Mouse (Mus musculus) forebrain, embryonic 16.5 days (tissue): ENCODE measurements around the gene Pmis2. TPM values are rescaled to one million over a fixed set of nuclear protein-coding genes. Genes with fewer than 3 reads are reported as not detected.
A peak's percentile ranks its signal among the peaks of the same experiment; 100 is the strongest.

Experiments used
- ATAC-seq: fragments of 200-750 bp; cut with Nextera tagmentation; 2 replicates; pipeline ENCODE4 v1.8.0; 2017; ENCODE audit warnings: mild to moderate bottlenecking, moderate library complexity
- H3K27ac ChIP-seq: fragments of 300-500 bp; sonication (generic); 2 replicates; pipeline ENCODE4 v1.5.1; 2014; ENCODE audit warnings: low read length, control low read depth
- H3K27me3 ChIP-seq: fragments of 300-500 bp; sonication (generic); replicated peaks from 2 replicates; pipeline ENCODE4 v1.6.1; 2014; ENCODE audit warnings: low read length; ENCODE audit not compliant: control insufficient read depth, insufficient read depth
- H3K36me3 ChIP-seq: fragments of 300-500 bp; sonication (generic); 2 replicates; pipeline ENCODE4 v1.6.1; 2014; ENCODE audit not compliant: control insufficient read depth, insufficient read depth
- H3K4me1 ChIP-seq: fragments of 300-500 bp; sonication (generic); replicated peaks from 2 replicates; pipeline ENCODE4 v1.6.1; 2014; ENCODE audit warnings: low read length; ENCODE audit not compliant: control insufficient read depth, insufficient read depth
- H3K4me2 ChIP-seq: fragments of 300-500 bp; sonication (generic); 2 replicates; pipeline ENCODE4 v1.6.1; 2014; ENCODE audit warnings: mild to moderate bottlenecking, low read length, control low read depth
- H3K4me3 ChIP-seq: fragments of 300-500 bp; sonication (generic); replicated peaks from 2 replicates; pipeline ENCODE4 v1.5.1; 2014; ENCODE audit warnings: mild to moderate bottlenecking, low read length, control low read depth
- H3K9ac ChIP-seq: fragments of 300-500 bp; sonication (generic); replicated peaks from 2 replicates; pipeline ENCODE4 v1.6.1; 2014; ENCODE audit warnings: low read depth, low read length, control low read depth
- H3K9me3 ChIP-seq: fragments of 300-500 bp; sonication (generic); 2 replicates; pipeline ENCODE4 v1.6.1; 2016; ENCODE audit warnings: low read length; ENCODE audit not compliant: control insufficient read depth
- WGBS: fragments of 180-500 bp; shearing (Covaris S2); extraction: QIAGEN DNeasy Blood & Tissue Kit; methylation state at CpG from one replicate; pipeline ENCODE4 v1.1.7; 2014; 5-methylcytosine and 5-hydroxymethylcytosine counted together
- polyA plus RNA-seq: library from polyadenylated mRNA; unstranded; fragments of >200 nt; fragmentation: Nextera tagmentation; extraction: Ambion mirVana; gene quantifications from 2 replicates; pipeline ENCODE4 v1.2.1, GENCODE M21; 2015

The Pmis2 gene
- polyA plus RNA-seq, 1 experiment from 2014 or later = not detected

DNA sequence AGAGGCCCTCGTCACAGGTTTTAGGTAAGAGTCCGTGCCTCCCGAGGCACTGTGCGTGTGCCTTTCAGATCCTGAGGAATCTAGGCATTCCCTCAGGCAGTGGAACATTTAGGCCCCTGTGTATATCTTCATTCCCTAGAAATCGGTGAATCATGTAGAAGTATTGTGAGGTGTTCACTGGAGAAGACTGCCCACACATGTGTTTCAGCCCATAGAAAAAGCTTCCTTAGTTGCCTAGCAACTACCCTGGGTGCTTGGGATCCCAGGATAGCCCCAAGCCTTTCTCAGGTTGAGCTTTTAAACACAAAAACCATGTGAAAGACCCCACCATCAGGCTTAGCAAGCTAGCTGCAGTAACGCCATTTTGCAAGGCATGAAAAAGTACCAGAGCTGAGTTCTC lies 16.9 kb upstream of the Pmis2 start:
- no peak overlapping the region for H3K4me2 ChIP-seq
- H3K4me3 ChIP-seq = no peak overlapping the region
- no peaks in the 10 kb centered on the region for H3K36me3 ChIP-seq
- H3K9ac ChIP-seq = no peak overlapping the region
- H3K4me1 ChIP-seq = no peaks in the 10 kb centered on the region
- WGBS = 72% methylated on average over 6 of the region's 6 CpGs
- no peak overlapping the region for H3K27ac ChIP-seq
- H3K9me3 ChIP-seq = no peaks in the 10 kb centered on the region
- peaks cover 5% of the 10 kb centered on the region for H3K27me3 ChIP-seq
- ATAC-seq = no peak

DNA sequence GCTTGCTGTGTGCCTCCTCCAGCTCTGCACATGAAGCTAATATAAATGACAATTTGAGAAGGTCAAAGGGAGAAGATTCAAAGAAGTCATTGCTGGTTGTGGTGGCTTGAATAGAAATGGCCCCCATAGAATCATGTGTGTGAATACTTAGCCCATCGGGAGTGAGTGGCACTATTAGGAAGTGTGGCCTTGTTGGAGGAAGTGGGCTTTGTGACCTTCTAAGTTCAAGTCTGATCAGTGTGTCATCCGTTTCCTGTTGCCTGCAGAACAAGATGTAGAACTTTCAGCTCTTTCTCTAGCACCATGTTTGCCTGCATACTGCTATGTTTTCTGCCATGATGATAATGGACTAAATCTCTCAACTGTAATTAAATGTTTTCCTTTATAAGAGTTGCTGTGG lies 12.0 kb upstream of the Pmis2 start:
- 76% methylated on average over 2 of the region's 2 CpGs for WGBS
- H3K9ac ChIP-seq = no peak overlapping the region
- ATAC-seq = no peak
- H3K4me1 ChIP-seq = no peaks in the 10 kb centered on the region
- H3K4me3 ChIP-seq = no peak overlapping the region
- no peak overlapping the region for H3K4me2 ChIP-seq
- H3K27ac ChIP-seq = no peak overlapping the region
- H3K36me3 ChIP-seq = no peaks in the 10 kb centered on the region
- H3K9me3 ChIP-seq = no peaks in the 10 kb centered on the region
- H3K27me3 ChIP-seq = peaks cover 5% of the 10 kb centered on the region

DNA sequence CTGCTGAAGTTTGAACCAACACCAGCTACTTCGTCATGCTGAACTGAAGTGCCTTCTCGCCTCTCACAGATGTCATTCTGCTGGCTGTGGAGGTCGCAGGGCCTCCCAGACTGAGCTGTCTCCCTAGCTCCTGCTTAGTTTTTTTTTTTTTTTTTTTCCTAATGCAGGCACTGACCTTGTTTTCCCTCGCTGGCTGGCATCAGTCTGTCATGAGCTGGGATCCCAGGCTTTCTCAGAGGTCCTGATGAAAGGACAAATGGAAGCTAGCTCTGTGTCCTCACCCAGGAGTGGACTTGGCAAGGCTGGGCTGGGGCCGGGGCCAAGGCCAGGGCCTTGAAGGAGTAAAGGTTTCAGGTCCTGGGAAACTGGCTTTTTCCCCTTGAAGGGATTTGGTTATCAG lies 10.5 kb upstream of the Pmis2 start:
- Histone ChIP-seq H3K4me3 (no peak overlapping the region), H3K27ac (no peak overlapping the region), H3K4me2 (no peak overlapping the region), H3K36me3 (no peaks in the 10 kb centered on the region), H3K9ac (no peak overlapping the region), H3K27me3 (peaks cover 2% of the 10 kb centered on the region; the same call in 1 of the 2 replicates), H3K9me3 (no peaks in the 10 kb centered on the region), H3K4me1 (no peaks in the 10 kb centered on the region)
- ATAC-seq = no peak
- WGBS = 69% methylated on average over 5 of the region's 5 CpGs

DNA sequence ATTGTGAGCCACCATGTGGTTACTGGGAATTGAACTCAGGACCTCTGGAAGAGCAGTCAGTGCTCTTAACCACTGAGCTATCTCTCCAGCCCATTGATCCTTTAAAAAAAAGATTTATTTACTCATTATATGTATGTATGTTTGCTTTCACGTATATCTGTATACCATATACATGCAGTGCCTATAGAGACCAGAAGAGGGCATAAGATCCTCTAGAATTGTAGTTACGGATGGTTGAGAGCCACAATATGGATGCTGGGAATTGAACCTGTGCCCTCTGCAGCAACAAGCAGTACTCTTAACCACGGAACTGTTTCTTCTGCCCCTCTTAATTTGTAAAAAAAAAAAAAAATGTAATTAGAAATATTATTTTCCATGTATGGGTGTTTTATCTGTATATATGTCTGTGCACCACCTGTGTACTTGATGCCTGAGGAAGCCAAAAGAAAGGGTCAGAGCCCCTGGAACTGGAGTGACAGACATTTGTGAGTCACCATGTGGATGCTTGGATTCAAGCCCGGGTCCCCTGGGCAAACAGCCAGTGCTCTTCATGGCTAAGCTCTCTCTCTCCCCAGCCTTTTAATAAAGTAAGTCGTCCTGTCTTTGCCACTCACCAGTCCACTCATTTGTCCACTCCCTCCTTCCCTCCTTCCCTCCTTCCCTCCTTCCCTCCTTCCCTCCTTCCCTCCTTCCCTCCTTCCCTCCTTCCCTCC lies 7.0 kb upstream of the Pmis2 start:
- H3K27me3 ChIP-seq = no peaks in the 10 kb centered on the region
- no peak overlapping the region for H3K9ac ChIP-seq
- H3K4me3 ChIP-seq = no peak overlapping the region
- H3K36me3 ChIP-seq = no peaks in the 10 kb centered on the region
- H3K4me1 ChIP-seq = no peaks in the 10 kb centered on the region
- no peaks in the 10 kb centered on the region for H3K9me3 ChIP-seq
- no peak overlapping the region for H3K4me2 ChIP-seq
- WGBS = 47% methylated on average over 5 of the region's 5 CpGs
- ATAC-seq = no peak
- H3K27ac ChIP-seq = no peak overlapping the region

DNA sequence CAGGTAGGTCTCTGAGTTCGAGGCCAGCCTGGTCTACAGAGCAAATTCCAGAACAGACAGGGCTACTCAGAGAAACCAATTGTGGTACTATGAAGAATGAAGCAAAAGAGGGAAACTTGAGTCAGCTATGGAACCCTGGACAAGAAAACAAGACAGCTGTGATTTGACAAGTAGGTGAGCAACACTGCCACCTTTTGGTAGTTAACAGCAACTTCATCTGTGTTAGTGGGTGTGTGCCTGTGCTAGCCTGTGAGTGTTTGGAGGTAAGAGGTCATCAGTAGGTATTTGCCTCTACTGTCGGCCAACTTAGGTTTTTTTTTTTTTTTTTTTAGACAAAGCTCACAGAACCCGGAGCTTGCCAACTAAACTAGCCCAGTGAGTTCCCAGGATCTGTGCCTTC lies 2.2 kb downstream of the Pmis2 start:
- Histone ChIP-seq H3K9me3 (no peaks in the 10 kb centered on the region), H3K4me3 (no peak overlapping the region), H3K4me1 (peaks cover 8% of the 10 kb centered on the region), H3K36me3 (no peaks in the 10 kb centered on the region), H3K9ac (no peak overlapping the region), H3K27me3 (no peaks in the 10 kb centered on the region; the same call in 1 of the 2 replicates), H3K27ac (no peak overlapping the region), H3K4me2 (no peak overlapping the region)
- 41% methylated on average over 3 of the region's 3 CpGs for WGBS
- ATAC-seq = no peak

DNA sequence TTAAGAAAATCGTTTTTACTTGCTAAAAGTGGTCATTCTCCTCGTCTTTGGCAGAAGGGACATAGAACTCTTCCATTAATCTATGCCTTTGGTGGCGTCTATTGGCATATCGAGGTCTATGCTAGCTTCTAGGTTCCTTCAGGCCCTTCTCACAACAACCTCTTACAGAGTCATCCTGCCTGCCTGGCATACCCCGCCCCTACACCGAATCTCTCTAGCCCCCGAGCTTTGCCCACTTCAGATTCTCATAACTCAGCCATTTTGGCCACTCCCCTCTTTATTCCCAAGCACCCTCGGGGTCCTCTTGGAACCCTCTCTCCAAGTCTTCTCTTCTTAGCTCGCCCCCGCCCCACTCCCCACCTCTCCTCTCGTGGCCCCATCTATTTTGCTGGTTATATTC lies 6.1 kb downstream of the Pmis2 start:
- H3K9ac ChIP-seq = peak overlapping the region; percentile 73
- WGBS = 2% methylated on average over 11 of the region's 11 CpGs
- peak overlapping the region; percentile 83 for H3K27ac ChIP-seq
- H3K4me3 ChIP-seq = peak overlapping the region; percentile 71
- H3K9me3 ChIP-seq = no peaks in the 10 kb centered on the region
- no peaks in the 10 kb centered on the region for H3K27me3 ChIP-seq
- H3K4me2 ChIP-seq = peak overlapping the region; percentile 89
- ATAC-seq = peak; percentile 60
- H3K4me1 ChIP-seq = peaks cover 9% of the 10 kb centered on the region
- no peaks in the 10 kb centered on the region for H3K36me3 ChIP-seq

DNA sequence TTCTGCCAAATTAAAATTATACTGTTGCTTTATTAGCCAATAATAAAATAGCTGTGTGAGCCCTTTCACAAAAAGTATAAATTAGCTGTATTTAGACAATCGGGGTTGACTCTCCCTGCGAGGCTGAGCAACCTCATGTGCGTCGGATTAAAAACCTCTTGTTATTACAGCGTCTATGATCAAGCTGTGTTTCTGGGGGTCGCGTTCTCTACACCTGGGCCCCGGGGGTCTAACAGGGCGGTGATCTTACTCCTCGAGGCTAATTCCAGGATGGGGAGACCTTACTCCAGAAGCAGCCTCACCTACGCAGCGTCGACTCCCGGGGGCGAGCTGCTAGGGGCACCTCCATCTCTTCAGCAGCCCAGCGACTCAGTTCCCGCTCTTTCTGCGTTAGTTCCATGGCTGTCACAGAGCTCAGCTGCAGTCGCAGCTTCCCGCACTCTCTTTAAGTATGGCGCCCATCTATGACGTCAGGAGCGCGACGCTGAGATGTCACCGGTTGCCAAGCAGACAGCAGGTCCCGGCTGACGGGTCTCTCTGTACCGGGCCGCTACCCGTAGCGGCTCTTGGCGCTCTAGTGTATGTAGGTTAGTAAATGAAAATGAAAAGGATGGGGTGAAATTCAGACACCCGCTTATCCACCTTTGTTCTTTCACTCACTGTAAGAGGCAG lies 6.7 kb downstream of the Pmis2 start, which contains the start of gene Haus5:
Haus5 (minus strand) TSS at position 466 of the 672 bp plus-strand sequence.
- H3K27ac ChIP-seq = peak within 1 kb of the TSS; percentile 83
- peak; percentile 97 for ATAC-seq
- H3K4me2 ChIP-seq = peak within 1 kb of the TSS; percentile 89
- H3K27me3 ChIP-seq = no peaks in the 10 kb centered on the region
- H3K9me3 ChIP-seq = no peaks in the 10 kb centered on the region
- WGBS = under 1% methylated on average over 34 of the region's 34 CpGs
- H3K9ac ChIP-seq = peak within 1 kb of the TSS; percentile 73
- no peaks in the 10 kb centered on the region for H3K36me3 ChIP-seq
- peak within 1 kb of the TSS; percentile 71 for H3K4me3 ChIP-seq
- H3K4me1 ChIP-seq = peaks cover 9% of the 10 kb centered on the region

DNA sequence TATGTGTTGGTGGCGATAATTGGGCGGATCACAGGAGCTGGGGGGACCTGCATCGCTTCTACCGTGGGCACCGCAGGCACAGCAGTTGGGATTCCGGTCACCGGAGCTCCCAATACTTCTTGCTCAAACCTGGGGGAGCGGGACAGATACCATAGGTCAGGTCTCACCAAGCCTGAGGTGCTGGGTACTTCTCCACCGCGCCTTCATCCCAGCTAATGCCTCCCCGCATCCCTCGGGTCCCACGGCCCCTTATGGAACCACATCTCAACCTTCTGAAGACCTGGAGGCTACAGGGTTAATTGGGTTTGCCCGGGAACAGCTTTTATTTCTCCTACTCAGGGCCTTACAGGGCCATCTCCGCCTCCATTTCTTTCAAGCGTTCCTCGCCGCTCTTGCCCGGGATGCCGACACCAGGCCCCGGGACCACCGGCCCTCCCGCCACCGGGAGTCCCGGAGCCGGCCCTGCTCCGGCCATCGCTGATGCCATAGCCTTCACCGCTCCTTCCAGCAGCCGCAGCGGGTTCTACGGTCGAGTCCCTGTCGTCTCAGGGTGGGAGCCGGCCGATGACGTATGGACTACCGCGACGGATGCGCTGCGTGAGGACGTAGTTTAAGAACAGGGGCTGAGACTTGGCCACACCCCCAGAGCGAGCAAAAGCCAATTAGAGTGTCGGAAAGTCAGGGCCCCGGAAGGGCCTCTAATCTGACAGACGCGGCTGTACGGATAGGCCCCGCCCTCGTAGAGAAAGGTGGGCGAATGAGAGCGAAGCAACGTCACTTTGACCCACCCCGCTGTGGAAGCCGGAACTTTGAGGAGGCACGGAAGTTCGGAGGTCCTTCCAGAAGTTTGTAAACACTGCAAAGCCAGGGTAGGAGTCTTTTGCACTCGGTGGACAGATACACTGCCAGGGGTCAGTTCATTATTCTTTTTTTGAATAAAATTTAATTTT lies 21.5 kb downstream of the Pmis2 start, which contains the start of gene Rbm42:
Rbm42 (minus strand) TSS at position 727 of the 950 bp plus-strand sequence.
- Histone ChIP-seq H3K36me3 (peaks cover 27% of the 10 kb centered on the region), H3K27ac (no peak within 1 kb of the TSS; the same call in 1 of the 2 replicates), H3K4me2 (peak within 1 kb of the TSS; percentile 86), H3K9ac (peak within 1 kb of the TSS; percentile 90), H3K9me3 (no peaks in the 10 kb centered on the region), H3K27me3 (no peaks in the 10 kb centered on the region), H3K4me1 (peaks cover 13% of the 10 kb centered on the region), H3K4me3 (peak within 1 kb of the TSS; percentile 84)
- ATAC-seq = peak; percentile 100
- 1% methylated on average over 59 of the region's 59 CpGs for WGBS

DNA sequence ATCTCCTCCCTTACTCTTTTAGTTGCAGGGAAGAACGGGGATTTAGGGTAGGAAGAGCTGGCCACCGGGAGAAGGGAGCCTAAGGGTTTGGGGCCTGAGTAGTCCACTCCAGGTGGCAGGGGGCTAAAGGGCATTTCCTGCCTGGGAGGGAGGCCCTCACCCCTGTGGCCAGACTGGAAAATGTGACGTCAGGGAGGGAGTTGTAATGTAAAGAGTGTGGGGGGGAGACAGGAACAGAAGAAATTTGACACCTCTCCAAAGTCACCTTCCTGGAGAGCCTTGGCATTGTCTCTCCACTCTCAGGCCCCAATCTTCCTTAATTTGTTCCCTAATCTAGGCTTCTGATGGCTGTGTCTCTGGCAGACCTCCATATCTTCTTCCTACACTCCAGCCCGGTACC lies 32.3 kb downstream of the Pmis2 start:
- H3K27me3 ChIP-seq = peaks cover 26% of the 10 kb centered on the region
- WGBS = 33% methylated on average over 4 of the region's 4 CpGs
- H3K9ac ChIP-seq = no peak overlapping the region
- no peak overlapping the region for H3K4me3 ChIP-seq
- H3K27ac ChIP-seq = no peak overlapping the region
- no peak overlapping the region for H3K4me2 ChIP-seq
- ATAC-seq = no peak
- peaks cover 19% of the 10 kb centered on the region for H3K36me3 ChIP-seq
- no peaks in the 10 kb centered on the region for H3K9me3 ChIP-seq
- no peaks in the 10 kb centered on the region for H3K4me1 ChIP-seq
